Mouse (Mus musculus) brown adipose tissue, adult 24 weeks (tissue): ENCODE data around the gene 7420426K07Rik. TPM values are rescaled to one million over a fixed set of nuclear protein-coding genes. Genes with fewer than 3 reads are reported as not detected.

Source experiments
- H3K27ac ChIP-seq: fragments of 200-500 bp; replicated peaks from 2 replicates; pipeline ENCODE4 v1.5.1; 2012; ENCODE audit warnings: low read depth, mild to moderate bottlenecking, low read length
- H3K4me1 ChIP-seq: fragments of 200-500 bp; 2 replicates; pipeline ENCODE4 v1.6.1; 2012; ENCODE audit warnings: low read length, mixed read lengths; ENCODE audit not compliant: control insufficient read depth, insufficient read depth, insufficient read length
- H3K4me3 ChIP-seq: fragments of 200-500 bp; 2 replicates; pipeline ENCODE4 v1.5.1; 2012; ENCODE audit warnings: low read depth, mild to moderate bottlenecking, low read length, moderate library complexity; ENCODE audit not compliant: insufficient read depth
- polyA plus RNA-seq: library from polyadenylated mRNA; stranded (reverse); fragments of >200 nt; gene quantifications from 2 replicates; pipeline ENCODE4 v1.2.4, GENCODE M21; 2012; ENCODE audit not compliant: missing spikeins, insufficient read depth, insufficient read length

The 7420426K07Rik gene
- polyA plus RNA-seq, 1 experiment = not detected

GRCm38 (mm10) chr9:98953830-98954229 lies 50.9 kb downstream of the 7420426K07Rik start:
- H3K27ac ChIP-seq = no peak overlapping the region
- H3K4me3 ChIP-seq = no peak overlapping the region
- no peaks in the 10 kb centered on the region for H3K4me1 ChIP-seq

Other genes with a start within 250 kb of the 7420426K07Rik start
- gene Prr23a1, start 60.6 kb upstream of the 7420426K07Rik start, polyA plus RNA-seq = not detected in 2 replicates
- gene Prr23a2, start 46.6 kb upstream of the 7420426K07Rik start, polyA plus RNA-seq = not detected in 2 replicates
- not detected in 2 replicates for gene Prr23a3, start 38.4 kb upstream of the 7420426K07Rik start, polyA plus RNA-seq
- gene Foxl2, start 52.2 kb downstream of the 7420426K07Rik start, polyA plus RNA-seq = not detected in 2 replicates
- gene Faim, start 83.3 kb downstream of the 7420426K07Rik start, polyA plus RNA-seq = 28.6 TPM in 2 replicates
- gene Gm1123, start 132.6 kb downstream of the 7420426K07Rik start, polyA plus RNA-seq = not detected in 2 replicates
- gene Pik3cb, start 237.5 kb downstream of the 7420426K07Rik start, polyA plus RNA-seq = 9.9 and 11.0 TPM in 2 replicates